Mouse (Mus musculus): Measurements from ENCODE around the gene Pik3cg.

- no peak for TF ChIP-seq GATA1 (IDR thresholded peaks at IDR 0.05; ENCODE audit: borderline replicate concordance, low read length)
- no peak for TF ChIP-seq FLI1 (IDR thresholded peaks at IDR 0.05; ENCODE audit: low read length)
Observed at GRCm38 (mm10) chr12:32163706-32164105, 44.8 kb downstream of the Pik3cg start.

Data from megakaryocyte, embryonic 14.5 days (primary cell).